Mouse (Mus musculus): ENCODE results near the gene Soat1. TPM values are rescaled to one million over a fixed set of nuclear protein-coding genes. Genes with fewer than 3 reads are reported as not detected.
"Not testable (repeated sequence)": the region's sequence is repeated elsewhere in the genome, so short reads cannot be mapped to it uniquely, and the experiment has no call there.

The Soat1 gene
- 1 to 10 TPM; 6.5 TPM for total RNA-seq (2021)
- long read RNA-seq, experiment 1: 0 reads
- long read RNA-seq, experiment 2, full-length matches to known transcripts: 2 of 2 reads
- long read RNA-seq, experiment 2, partial matches to known transcripts: 0 of 2 reads
- long read RNA-seq, experiment 2, other reads (novel, unspliced or antisense): 0 of 2 reads

GRCm38 (mm10) chr1:156473961-156474503 lies at the start of gene Soat1:
Gene Soat1, minus strand, starts transcription at chr1:156474331.
- DNase-seq: peak; percentile 89

DNA sequence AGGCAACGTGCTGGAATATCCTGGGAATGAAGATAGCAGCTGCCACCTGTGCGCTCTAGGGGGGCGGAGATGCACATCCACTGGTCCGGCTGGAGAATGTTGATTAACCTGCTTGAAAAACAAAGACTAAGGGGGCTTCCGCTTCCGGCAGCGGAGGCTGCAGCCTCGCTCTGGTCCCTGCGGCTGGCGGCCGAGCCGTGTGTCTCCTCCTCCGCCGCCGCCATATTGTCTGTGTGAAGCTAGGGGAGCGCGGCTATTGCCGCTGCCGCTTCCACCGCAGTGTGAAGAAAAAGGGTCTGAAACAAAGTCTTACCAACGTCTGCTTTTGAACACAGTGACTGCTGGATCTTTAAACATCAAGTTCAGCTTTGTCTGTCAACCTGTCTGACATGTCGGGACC lies 49.7 kb upstream of the Soat1 start, which contains the start of gene Gm10031:
Gene Gm10031 (plus strand): TSS at position 171 of the 400 bp plus-strand sequence.
- DNase-seq: not testable (repeated sequence)

GRCm38 (mm10) chr1:156521796-156522517 lies 47.8 kb upstream of the Soat1 start:
- no peak for DNase-seq

GRCm38 (mm10) chr1:156520136-156520780 lies 46.1 kb upstream of the Soat1 start:
- no peak for DNase-seq

DNA sequence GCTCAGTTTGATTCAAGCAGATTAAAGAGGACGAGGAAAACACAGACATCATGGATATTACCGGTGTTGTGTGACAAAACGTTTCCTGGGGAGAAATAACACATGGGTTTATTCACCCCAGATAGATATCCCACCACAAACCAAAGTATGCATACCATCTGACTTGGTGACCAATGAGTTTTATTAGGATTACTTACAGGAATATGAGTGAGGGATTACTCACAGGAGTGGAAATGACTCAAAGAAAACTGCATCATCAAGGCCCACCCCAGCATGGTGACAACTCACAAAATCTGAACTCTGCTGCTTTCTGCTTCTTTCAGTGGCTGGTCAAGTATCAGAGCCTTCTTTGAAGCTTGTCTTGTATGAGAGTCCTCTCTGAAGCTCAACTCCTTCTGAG lies 33.6 kb upstream of the Soat1 start:
- DNase-seq: no peak

DNA sequence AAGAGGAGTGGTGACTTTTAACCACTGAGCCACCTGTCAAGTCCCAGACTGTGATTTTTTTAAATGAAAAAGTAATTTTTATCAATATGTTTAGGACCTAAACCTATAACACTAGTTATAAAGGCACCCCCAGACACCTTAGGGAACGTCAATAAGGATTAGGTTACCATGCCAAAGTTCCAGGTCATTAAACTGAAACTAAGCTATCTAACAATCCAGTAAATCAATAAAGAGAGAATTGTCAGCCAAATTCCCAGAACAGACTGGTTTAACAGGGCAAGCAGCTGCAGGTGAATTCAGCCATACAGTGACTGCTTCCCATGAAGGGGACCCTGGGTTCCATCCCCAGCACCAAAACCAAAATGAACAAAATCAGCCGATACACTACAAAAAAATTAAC lies 31.8 kb upstream of the Soat1 start:
- no peak for DNase-seq

- DNase-seq: no peak
Observed at GRCm38 (mm10) chr1:156504945-156505523, 30.9 kb upstream of the Soat1 start.

- DNase-seq: no peak
Observed at GRCm38 (mm10) chr1:156496910-156497309, 22.8 kb upstream of the Soat1 start.

DNA sequence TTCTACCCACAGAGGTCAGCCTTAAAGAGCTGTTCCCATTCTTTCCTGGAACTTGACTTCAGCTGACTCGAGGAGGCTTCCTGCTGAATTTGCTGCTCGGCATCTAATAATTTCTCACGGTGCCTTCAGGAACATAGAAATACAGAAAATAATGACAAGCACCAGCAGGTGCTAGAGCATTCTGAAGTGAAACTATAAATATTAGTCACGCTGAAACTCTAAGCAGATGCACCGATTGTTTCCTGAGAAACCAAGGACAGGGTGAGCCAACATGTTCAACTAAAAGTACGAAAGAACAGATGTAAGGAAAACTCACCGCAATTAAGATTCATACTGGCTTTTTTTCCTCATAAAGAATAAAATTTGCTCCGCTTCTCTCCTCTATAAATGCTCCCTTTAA lies 20.9 kb upstream of the Soat1 start:
- no peak for DNase-seq

GRCm38 (mm10) chr1:156491226-156491796 lies 17.2 kb upstream of the Soat1 start:
- no peak for DNase-seq

DNA sequence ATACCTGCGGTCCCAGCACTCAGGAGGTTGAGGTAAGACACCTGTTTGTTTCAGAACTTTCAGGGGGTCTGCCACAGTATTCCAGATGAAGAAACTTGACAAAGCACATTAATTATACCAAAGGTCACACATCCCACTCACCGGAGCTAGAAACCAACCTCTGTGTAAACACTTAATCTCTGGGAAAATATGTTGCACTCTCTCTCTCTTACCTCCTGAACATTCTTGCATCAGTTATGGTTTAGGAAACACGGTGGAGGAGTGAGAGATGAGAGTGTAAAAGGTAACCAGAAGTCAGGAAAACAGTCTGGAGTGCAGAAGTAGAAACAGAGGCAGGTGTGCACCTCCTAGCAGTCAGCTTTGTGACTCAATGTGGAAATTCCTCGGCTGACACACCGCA lies 13.9 kb upstream of the Soat1 start:
- no peak for DNase-seq

DNA sequence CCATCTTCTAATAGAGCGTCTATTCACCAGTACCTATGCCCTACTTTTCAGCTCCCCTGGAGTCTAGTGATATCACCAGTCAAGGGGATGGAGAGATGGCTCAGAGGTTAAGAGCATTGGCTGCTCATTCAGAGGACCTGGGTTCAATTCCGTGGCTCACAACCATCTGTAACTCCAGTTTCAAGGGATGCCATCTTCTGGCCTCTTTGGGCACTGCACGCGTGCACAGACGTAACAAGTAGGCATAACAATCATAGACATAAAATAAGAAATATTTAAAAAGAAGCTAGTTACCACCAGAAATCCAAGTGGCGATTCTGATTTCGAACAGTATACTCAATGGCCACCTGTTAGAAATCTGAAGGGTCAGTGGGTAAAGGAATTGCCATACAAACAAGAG lies 13.4 kb upstream of the Soat1 start:
- DNase-seq: no peak

DNA sequence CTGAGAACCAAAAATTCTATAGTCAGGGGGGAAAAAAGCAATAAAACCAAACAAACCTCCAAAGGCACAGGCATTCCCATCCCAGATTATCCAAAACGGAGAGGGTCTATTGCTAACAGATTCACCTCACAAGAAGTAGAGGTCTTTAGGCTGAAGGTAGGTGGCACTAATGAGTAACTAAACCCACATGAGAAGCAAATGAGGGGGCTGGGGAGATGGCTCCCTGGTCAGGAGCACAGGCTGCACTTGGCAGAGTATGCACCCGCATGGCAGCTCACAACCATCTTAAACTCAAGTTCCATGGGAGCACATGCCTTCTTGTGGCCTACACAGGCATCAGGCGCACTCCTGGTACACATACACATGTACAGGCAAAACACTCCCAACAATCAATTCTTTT lies 7.7 kb upstream of the Soat1 start:
- no peak for DNase-seq

GRCm38 (mm10) chr1:156476535-156476934 lies 2.4 kb upstream of the Soat1 start:
- no peak for DNase-seq

DNA sequence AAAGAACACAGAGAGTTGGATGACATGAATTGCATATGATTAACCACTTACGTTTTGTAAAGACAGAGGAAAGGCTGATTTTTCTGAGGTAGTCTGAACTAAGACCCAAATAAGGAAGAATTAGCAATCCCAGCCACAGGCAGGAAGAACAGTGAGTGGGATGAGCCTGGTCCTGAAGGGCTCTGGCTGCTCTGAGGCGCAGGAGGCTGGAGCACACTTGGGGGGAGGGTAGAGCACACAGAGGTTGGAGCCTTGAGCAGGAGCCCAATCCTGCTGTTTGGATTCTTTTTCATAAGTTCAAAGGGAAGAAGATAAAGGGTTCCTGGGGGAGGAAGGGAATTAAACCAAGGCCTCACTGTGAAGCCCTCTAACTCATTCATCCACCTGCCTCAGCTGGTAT lies 1.9 kb upstream of the Soat1 start:
- no peak for DNase-seq

DNA sequence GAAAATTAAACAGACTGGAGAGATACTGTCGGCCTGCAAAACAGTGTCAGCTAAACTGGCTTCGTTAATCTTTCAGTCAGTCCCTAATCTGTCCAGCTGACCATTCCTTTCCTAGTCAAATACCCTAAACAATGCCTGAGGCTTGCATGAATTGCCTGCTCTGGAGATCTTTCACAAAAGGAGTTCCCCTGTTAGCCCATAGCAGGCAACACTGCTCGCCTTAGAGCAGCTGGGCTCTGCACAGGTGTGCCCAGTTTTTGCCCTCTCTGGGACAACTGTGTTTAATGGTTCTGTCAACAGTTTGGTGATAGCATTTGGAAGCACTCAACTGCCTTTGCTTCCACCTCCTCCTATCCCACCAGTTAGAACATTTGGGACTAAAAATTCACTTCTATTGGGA lies 723 bp upstream of the Soat1 start:
- DNase-seq: no peak

- DNase-seq: no peak
Observed at GRCm38 (mm10) chr1:156473003-156473402, 1.1 kb downstream of the Soat1 start.

DNA sequence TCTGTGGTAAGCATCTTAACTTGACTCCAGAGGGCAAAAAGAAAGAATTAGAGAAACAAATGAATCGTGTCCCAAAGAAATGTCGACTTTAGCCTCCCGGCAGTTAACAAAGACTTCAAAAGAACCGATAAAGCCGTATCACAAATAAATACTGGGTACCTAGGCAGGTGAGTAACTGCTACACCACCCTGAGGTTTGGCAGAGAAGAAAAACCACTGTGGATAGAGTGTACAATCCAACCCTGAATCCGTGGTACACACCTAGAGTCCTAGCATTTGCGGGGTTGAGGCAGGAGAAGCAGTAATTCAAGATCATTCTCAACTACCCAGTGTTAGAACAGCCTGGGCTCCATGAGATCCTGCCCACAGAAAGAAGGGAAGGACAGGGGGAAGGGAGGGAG lies 2.2 kb downstream of the Soat1 start:
- DNase-seq: no peak

GRCm38 (mm10) chr1:156471071-156471470 lies 3.1 kb downstream of the Soat1 start:
- DNase-seq: no peak

DNA sequence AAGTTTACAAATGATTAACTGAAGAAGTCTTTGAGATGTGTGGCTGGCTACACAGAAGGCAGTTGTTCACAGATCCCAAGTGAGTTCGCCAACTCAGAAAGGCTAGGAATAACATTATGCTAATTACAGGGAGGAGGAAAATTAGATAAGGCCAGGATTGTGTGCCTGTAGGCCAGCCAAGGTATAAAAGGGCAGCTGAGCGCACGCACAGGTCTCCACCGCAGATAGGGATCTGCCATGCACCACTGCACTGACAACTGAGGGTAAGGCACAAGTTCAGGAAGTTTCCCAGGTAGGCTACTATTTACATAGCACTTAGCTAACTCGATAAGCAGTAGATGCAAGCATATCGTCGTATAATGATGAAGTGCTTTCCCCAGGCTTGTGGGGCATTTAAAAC lies 3.6 kb downstream of the Soat1 start:
- no peak for DNase-seq

GRCm38 (mm10) chr1:156468576-156468975 lies 5.6 kb downstream of the Soat1 start:
- no peak for DNase-seq

DNA sequence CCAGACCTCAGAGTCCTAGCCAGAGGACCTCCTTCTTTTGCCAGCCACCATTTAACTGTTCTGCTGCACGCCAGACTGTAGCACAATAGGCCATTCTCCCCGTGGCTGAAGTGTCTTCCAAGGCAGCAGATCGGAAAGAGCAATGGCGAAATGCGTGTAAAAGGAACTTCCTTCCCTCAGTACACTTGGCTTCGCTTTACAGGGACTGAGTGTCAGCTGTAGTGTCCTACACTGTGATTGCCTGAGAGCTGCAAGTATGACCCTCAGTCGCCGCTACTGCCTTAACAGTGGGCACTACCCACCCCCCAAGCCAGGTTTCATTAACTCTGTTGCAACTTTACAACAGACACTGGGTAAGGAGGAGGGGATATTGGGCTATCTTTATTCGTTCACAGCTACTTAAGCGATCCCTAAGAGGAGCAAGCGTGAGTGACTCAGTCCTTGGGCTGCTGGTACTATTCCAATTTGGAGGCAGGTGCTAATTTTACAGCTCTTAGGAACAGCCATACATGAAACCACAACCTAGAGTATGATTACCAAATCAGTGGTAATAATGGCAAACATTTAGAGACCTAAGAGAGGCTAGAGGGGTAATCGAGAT lies 6.4 kb downstream of the Soat1 start:
- DNase-seq: no peak

All from gastrocnemius, postnatal 25 days (tissue).